Mouse (Mus musculus): ENCODE data around the gene Arhgef10l.
A peak's percentile ranks its signal among the peaks of the same experiment; 100 is the strongest.

The Arhgef10l gene

GRCm38 (mm10) chr4:140636312-140636996, 29.4 kb downstream of the Arhgef10l start:
- no peak for DNase-seq (ENCODE audit: low spot score in 2 of 2)

DNA sequence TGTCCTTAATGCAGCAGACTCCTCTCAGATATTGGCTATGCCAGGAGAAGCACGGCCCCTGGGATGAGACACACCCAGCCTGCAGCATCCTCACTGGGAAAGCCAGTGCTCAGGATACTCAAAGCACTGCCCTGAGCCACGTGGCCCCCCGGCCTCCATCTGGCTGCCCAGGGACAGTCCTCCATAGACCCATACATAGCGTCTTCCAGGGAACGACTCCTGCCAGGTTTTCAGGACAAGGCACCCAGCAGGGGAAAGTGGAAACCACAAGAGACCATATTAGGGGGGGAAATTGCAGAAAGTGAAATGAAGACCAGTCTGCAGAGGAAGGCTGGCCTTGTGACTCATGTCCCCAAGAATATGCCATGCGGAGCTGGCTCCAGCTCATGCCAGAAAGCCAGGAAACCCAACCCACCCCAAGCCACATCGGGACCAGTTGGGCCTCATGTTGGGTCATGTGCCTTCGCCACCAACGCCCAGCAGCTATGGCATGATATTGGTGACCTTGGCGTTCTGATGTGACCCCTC, 30.9 kb downstream of the Arhgef10l start:
- DNase-seq (ENCODE audit: low spot score in 2 of 2) = no peak

- no peak for DNase-seq (ENCODE audit: low spot score in 2 of 2)
Measured at GRCm38 (mm10) chr4:140631276-140631849, 34.4 kb downstream of the Arhgef10l start.

- DNase-seq (ENCODE audit: low spot score in 2 of 2) = peak; percentile 44 to 47
Measured at GRCm38 (mm10) chr4:140630651-140631241, 35.1 kb downstream of the Arhgef10l start.

DNA sequence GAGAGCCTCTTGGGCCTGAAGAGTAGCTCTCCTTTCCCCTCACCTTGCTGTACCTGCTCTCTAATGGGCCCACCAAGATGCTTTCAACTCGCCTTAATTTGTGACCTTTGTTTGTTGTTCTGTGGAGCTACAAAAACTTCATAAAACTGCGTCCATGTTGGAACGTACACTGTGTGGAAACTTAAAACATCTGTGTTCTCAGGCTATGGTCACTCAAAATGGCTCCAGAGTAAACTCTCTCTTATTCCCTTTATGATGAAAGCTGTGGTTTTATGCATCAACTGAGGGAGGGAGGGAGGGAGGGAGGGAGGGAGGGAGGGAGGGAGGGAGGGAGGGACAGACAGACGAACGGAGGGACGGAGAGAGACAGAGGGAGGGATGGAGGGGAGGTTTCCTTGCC, 35.7 kb downstream of the Arhgef10l start:
- DNase-seq (ENCODE audit: low spot score in 2 of 2) = no peak

DNA sequence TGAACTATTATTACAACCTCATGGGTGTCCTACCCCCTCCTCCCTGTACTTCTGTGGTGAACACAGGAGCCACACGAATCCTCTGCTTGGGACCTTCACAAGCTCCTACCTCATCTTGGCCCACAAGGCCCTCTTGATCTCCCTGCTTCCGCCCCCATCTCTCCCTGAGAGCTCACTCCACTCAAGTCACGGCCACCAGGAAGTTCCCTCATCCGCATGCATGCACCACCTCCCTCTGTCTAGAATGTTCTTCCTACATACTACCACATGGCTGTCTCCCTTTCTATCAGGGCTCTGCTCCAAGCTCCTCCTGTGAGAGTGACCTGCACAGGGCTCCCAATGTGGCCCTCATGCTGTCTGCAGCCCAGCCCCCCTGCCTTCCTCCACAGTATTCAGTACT, 36.8 kb downstream of the Arhgef10l start:
- DNase-seq (ENCODE audit: low spot score in 2 of 2) = no peak

DNA sequence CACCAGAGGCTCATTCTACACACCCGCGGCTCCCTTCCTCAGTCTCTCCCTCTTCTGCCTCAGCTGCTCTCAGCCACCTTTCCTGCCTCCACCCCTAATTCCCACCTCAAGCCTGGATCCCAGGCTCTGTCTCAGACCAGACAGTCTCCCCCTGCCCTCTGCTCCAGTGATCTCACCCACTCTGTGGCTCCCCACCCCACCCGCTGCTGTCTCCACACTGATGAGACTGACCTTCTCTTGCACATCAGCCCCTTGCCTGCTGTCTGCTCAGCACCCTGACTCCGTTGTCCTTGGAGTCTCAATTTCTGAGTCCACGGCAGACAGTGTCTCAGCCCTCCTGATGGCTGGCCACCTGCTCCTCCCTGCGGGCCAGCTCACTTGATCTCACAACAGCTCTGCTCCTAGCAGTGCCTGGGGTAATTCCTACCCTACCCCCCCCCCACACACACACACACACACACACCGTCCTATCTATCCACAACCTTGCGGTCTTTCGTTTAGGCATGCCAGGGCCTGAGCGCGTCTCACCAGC, 37.3 kb downstream of the Arhgef10l start:
- no peak for DNase-seq (ENCODE audit: low spot score in 2 of 2)

DNA sequence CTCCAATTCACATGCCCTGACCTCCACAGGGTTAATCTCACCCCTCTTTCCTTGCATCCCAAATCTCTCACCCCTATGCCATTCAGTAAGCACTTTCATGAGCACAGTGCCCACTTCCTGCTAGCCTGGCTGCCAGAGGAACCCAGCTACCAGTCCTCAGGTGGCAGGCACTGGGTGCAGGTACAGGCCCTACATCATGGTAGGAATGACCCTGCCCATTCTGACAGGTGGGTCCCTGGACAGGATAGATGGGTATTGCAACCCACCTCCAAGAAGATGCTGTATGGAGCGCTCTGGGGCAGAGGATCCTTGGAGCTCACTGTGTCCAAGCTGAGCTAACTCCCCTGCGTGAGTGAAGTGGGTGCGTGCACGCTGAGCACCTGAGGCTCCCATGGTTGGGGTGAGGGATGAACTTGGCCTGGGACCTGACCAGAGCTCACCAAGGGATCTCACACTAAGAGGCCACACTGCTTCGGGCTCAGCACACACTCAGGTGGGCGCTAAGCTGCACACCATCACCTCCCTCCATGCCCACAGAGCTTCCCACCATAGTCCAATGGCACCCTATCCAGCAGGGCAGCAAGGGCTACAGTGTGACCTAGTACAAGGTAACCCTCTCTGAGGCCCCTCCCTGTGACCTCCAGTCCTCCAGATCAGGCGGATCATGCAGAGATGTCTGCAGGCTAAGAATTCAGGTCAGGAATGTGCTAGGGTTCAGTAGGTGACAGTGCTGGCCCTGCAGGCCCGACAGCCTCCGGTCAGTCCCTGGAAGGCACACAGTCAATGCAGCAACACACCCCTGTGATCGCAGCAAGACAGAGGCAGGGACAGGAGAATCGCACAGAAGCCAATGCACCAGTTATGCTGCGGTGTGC, 39.9 kb downstream of the Arhgef10l start:
- DNase-seq (ENCODE audit: low spot score in 2 of 2) = no peak

DNA sequence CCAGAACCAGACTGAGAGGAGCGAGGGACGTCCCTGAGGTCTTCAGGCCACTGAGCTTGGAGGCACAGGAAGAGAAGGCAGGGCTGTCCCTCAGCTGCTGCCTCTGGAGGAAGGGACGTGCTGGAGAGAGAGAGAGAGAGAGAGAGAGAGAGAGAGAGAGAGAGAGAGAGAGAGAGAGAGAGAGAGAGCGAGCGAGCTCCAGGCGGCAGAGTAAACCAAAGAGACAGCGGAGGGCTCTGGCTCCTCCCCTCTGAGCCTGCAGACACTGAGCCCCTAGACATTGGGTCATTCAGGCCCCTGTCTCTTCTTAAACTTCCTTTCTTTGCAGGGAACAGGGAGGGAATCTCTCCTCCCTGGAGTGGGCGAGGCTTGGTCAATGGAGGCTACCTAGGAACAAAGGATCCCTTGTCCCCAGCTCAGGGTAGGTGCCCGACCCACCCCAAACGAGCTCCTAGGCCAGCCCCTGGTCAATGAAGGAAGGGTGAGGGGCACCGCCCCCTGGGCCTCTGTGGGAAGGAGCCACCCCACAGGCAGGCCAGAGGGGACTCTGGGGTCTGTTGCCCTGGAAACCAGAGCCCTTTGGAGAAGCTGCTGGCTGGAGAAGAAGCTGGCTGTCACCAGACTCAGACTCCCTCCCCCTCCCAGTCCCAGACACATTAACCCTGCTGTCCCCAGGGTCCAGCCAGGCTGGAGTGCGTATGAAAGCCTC, 41.2 kb downstream of the Arhgef10l start:
- DNase-seq (ENCODE audit: low spot score in 2 of 2) = peak; percentile 43 to 55

- DNase-seq (ENCODE audit: low spot score in 2 of 2) = no peak
Measured at GRCm38 (mm10) chr4:140624087-140624467, 41.7 kb downstream of the Arhgef10l start.

DNA sequence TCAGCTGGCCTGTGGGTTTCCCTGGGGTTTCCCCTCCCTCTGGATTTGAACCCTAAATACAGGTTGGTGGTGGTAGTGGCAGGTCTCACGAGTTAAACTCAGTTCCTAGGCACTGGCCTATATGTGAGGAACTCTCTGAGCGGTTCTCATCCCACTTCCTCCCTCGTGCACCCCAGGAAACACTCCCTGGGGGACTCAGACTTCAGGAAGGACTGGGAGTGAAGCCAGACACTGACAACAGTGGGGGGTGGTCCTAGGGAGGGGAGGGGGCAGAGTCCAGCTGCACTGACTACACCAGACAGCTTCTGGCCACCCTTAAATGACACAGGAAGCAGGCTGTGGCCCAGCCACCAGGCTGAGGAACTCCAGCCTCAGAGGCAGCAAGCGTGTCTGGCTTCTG, 43.0 kb downstream of the Arhgef10l start:
- DNase-seq (ENCODE audit: low spot score in 2 of 2) = no peak

DNA sequence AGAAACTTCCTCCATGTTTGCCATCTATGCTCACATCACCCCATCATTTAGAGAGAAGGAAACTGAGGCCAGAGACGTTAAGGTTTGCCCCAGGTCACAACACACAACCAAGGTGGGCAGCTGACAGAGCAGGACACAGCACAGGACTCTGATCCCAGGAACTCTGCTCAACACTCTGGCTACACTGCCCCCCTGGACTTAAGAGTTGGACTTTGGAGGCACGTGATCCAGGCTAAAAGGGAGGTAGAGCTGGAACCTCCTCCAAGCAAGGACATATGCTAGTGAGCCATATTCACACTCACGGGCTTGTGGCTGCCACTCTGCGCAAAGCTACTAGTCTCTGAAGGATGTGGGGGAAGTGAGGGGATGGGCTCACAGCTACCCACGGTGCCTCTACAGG, 45.3 kb downstream of the Arhgef10l start:
- no peak for DNase-seq (ENCODE audit: low spot score in 2 of 2)

GRCm38 (mm10) chr4:140617391-140618385, 48.1 kb downstream of the Arhgef10l start:
- DNase-seq (ENCODE audit: low spot score in 2 of 2) = no peak

- no peak for DNase-seq (ENCODE audit: low spot score in 2 of 2)
Measured at GRCm38 (mm10) chr4:140616894-140617293, 48.9 kb downstream of the Arhgef10l start.

- no peak for DNase-seq (ENCODE audit: low spot score in 2 of 2)
Measured at GRCm38 (mm10) chr4:140616196-140616595, 49.6 kb downstream of the Arhgef10l start.

- no peak for DNase-seq (ENCODE audit: low spot score in 2 of 2)
Measured at GRCm38 (mm10) chr4:140615771-140616170, 50.0 kb downstream of the Arhgef10l start.

DNA sequence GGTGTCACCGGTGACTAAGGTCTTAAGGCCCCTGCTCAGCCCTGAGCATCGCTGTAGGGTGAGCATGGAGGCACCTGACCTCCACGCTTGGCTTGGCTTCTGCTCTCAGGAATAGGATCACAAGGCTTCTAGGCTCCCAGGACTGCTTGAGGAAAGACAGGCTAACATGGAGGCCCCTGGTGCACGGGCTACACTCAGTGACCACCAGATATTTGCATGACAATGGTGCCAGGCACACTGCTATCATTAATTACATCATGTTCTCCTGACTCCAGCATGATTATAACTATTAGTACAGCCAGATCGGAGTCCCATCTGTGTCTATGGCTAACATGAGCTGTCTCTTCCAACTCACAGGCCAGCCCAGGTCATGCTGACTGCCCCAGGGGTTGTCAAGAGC, 51.3 kb downstream of the Arhgef10l start:
- DNase-seq (ENCODE audit: low spot score in 2 of 2) = no peak

GRCm38 (mm10) chr4:140614145-140614544, 51.7 kb downstream of the Arhgef10l start:
- DNase-seq (ENCODE audit: low spot score in 2 of 2) = no peak

DNA sequence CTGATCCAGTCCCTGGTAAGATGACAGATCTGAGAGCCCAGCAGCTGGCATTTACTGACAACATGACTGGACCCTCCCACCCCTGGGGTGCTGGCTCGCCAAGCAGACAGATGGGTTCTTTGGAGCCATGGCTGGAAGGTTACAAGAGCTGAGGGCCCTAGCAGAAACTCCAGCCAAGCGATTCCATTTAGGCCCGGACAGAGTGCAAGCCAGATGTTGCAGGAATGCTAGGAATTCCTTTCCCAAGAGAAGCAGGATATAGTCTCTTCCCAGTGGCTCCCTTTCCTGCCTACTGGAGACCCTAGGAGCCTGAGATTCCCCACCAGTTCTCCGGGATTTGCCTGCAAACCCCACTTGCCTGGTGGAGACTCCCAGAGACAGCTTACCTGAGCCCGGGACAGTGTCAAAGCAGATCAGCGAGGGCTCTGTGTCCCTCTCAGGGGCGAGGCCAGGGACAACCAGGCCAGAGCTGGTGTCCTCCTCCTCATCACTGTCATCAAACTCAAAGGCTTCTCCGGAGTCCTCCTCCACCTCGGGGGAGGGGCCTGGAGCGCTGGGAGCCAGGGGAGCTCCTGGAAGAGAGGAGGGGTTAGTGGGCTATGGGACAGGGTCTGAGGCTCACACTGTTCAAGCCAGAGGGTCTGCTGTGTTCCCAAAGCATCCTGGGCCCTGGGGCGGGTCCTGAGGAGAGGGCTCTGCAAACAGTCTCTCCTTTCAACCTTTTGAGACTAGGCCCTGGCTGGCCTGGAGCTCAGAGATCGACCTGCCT, 54.8 kb downstream of the Arhgef10l start:
- DNase-seq (ENCODE audit: low spot score in 2 of 2) = no peak

Data from frontal cortex, postnatal 36 days (tissue).